Mouse (Mus musculus) liver, embryonic 14 days (tissue): ENCODE data around the gene Zscan26. TPM values are rescaled to one million over a fixed set of nuclear protein-coding genes. Genes with fewer than 3 reads are reported as not detected.

Experiments
- polyA plus RNA-seq: library from polyadenylated mRNA; depleted of rRNA; stranded (reverse); fragments of >200 nt; gene quantifications from 2 replicates; pipeline ENCODE4 v1.2.3, GENCODE M21; 2012; rRNA removed

Gene Zscan26
- polyA plus RNA-seq: 9.0 and 10.6 TPM in 2 replicates

DNA sequence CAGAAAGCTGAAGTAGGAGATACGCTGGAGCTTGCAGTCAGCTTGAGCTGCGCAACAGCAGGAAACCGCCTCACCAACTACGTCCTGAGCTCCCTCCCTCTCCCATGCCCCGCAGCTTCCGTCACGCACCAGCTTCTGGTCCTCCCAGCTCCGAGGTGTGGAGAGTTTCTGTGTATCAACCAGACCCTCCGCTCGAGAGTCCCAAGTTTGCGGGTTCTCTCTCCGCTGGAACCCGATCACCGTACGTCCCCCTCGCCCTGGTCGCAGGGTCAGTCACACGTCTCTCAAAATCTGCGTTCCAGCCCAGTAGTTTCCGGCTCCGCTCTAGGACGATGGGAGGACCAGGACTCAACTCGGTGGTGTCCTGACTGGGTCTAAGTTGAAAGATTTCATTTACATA lies at the start of gene Zscan26:
TSS of gene Zscan26 (minus strand) at position 282 of the 400 bp plus-strand sequence.

GRCm38 (mm10) chr13:21501182-21501581 lies 47.7 kb upstream of the Zscan26 start, which contains the start of gene Gm11273:
TSS of gene Gm11273 (minus strand) at chr13:21501418.

DNA sequence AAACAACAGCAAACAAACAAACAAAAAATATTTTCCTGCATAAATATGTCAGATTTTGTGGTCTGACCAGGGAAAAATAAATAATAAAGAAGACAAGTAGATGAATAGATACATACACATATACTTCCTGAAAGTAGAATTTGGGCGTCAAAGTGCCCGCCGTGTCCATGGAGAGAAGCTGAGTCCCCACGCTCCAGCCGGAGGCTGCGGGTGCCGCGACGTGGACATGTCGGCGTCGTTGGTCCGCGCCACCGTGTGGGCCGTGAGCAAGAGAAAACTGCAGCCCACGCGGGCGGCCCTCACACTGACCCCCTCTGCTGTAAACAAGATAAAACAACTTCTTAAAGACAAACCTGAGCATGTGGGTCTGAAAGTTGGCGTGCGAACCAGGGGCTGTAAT lies 41.5 kb upstream of the Zscan26 start, which contains the start of gene AK157302:
TSS of gene AK157302 (plus strand) at position 144 of the 400 bp plus-strand sequence.

DNA sequence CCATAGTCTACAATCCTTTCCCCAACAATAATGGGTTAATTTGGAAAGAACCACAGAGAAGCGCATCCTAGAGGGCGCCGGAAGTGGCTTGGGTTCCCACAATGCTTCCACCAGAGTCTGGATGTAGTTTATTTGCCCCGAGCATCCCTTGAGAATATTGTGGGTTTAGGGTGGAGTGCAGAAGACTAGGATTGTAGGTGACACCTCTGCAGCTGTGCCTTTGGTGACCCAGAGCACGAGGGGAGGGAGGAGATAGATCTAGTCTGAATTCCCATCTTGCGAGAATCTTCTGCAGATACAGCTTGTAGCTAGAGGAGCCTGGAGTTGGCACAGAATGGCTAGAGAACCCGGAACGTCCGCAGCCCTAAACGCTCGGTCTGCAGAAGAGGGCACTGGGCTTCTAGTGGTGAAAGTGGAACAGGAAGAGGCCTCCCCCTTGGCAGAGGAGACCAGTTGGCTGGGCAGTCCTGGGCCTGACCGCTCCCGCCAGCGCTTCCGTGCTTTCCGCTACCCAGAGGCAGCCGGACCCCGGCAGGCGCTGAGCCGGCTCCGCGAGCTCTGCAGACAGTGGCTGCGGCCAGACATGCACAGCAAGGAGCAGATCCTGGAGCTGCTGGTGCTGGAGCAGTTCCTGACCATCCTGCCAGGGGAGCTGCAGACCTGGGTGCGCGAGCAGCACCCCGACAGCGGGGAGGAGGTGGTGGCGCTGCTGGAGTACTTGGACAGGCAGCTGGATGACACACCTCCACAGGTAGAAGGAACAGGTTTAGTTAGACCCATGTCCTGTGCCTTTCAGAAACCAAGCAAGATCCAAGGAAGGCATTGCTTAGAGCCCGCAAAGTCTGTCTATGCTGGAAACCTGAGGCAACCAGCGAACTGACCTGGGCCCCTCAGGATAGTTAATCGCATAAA lies 25.5 kb upstream of the Zscan26 start, which contains the start of the genes Zkscan4 and Gm10065:
TSS of gene Zkscan4 (plus strand) at position 149 of the 912 bp plus-strand sequence.
TSS of gene Gm10065 (minus strand) at position 683 of the 912 bp plus-strand sequence.

GRCm38 (mm10) chr13:21468061-21469019 lies 14.8 kb upstream of the Zscan26 start, which contains the start of gene Nkapl:
TSS of gene Nkapl (minus strand) at chr13:21468509.

GRCm38 (mm10) chr13:21440503-21441206 lies 12.9 kb downstream of the Zscan26 start, which contains the start of gene Pgbd1:
TSS of gene Pgbd1 (minus strand) at chr13:21441058.

DNA sequence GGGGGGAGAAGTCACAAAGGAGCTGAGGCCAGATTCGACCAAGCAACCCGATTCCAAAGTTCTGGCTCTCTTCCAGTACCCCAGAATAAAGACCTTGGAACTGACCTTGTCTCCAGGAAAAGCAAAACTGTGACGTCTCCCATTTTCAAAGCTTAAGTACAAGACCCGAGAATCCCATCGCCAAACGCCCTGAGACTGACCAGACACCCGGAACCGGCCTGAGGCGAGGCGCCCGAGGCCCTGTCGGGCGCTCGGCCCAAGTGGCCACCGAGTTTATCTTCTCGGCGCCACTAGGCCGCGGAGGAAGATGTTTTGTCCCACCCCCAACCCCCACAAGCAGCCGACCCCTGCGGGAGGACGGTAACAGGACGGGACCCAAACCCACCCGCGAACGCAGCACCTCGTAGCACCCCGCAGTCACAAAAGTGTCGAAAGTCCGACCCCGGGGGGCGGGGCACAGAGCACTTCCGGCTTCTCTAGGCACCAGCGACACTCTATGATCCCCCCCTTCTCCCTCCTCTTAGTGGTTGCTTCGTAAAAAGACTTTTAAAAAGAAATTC lies 51.2 kb downstream of the Zscan26 start, which contains the start of gene Zkscan3:
TSS of gene Zkscan3 (minus strand) at position 469 of the 560 bp plus-strand sequence.

Other genes with a start within 250 kb of the Zscan26 start
- gene Gpx5, start 161.0 kb downstream of the Zscan26 start, polyA plus RNA-seq: not detected in 2 replicates
- 0.06 TPM in 1 of 2 replicates, not detected in the other for gene Gpx6, start 141.6 kb downstream of the Zscan26 start, polyA plus RNA-seq
- gene Olfr1367, start 106.8 kb downstream of the Zscan26 start, polyA plus RNA-seq: not detected in 2 replicates
- gene Zscan12, start 90.9 kb downstream of the Zscan26 start, polyA plus RNA-seq: 2.6 and 2.8 TPM in 2 replicates
- 22.6 and 28.4 TPM in 2 replicates for gene Zkscan3, start 51.0 kb downstream of the Zscan26 start, polyA plus RNA-seq
- gene Pgbd1, start 12.7 kb downstream of the Zscan26 start, polyA plus RNA-seq: 1.3 and 1.4 TPM in 2 replicates
- gene Nkapl, start 14.8 kb upstream of the Zscan26 start, polyA plus RNA-seq: 0.27 and 0.31 TPM in 2 replicates
- gene Zkscan4, start 25.2 kb upstream of the Zscan26 start, polyA plus RNA-seq: 0.17 and 0.21 TPM in 2 replicates
- gene Gm10065, start 25.7 kb upstream of the Zscan26 start, polyA plus RNA-seq: not detected in 2 replicates
- gene AK157302, start 41.5 kb upstream of the Zscan26 start, polyA plus RNA-seq: 0.60 and 0.98 TPM in 2 replicates
- gene Gm11273, start 47.7 kb upstream of the Zscan26 start, polyA plus RNA-seq: 5.1 and 7.4 TPM in 2 replicates
- gene Zkscan8, start 77.4 kb upstream of the Zscan26 start, polyA plus RNA-seq: 2.0 and 2.2 TPM in 2 replicates
- not detected in 2 replicates for gene Olfr1366, start 89.1 kb upstream of the Zscan26 start, polyA plus RNA-seq
- gene Olfr1535, start 106.2 kb upstream of the Zscan26 start, polyA plus RNA-seq: not detected in 2 replicates
- gene Olfr1364, start 128.0 kb upstream of the Zscan26 start, polyA plus RNA-seq: not detected in 2 replicates
- gene Olfr1362, start 160.3 kb upstream of the Zscan26 start, polyA plus RNA-seq: not detected in 2 replicates
- not detected in 2 replicates for gene Olfr11, start 188.8 kb upstream of the Zscan26 start, polyA plus RNA-seq
- gene Olfr1361, start 209.7 kb upstream of the Zscan26 start, polyA plus RNA-seq: not detected in 2 replicates
- gene Olfr1360, start 223.7 kb upstream of the Zscan26 start, polyA plus RNA-seq: not detected in 2 replicates
- not detected in 2 replicates for gene Olfr1359, start 244.4 kb upstream of the Zscan26 start, polyA plus RNA-seq